In genomic region chr9:56502543-56502971, GRCm38 (mm10) we compare ENCODE assay signal across 8 mouse cellular contexts.
DNase-seq lines count a peak whose midpoint lies in the region; ATAC-seq lines count a peak whose summit lies in the region.

No protein-coding gene starts in this region.

- WGBS in kidney, embryonic 14.5 days, result 13% methylated on average over 8 of the region's 8 CpGs
- WGBS in embryonic facial prominence, embryonic 14.5 days, result 18% methylated on average over 8 of the region's 8 CpGs
- WGBS in heart, embryonic 15.5 days, result 29% methylated on average over 8 of the region's 8 CpGs
- WGBS in midbrain, embryonic 15.5 days, result 22% methylated on average over 8 of the region's 8 CpGs

- no peak for ATAC-seq in kidney, embryonic 14.5 days (ENCODE audit: low FRiP score, low TSS enrichment)
- ATAC-seq in embryonic facial prominence, embryonic 14.5 days (ENCODE audit: low read depth), result no peak
- no peak for ATAC-seq in heart, embryonic 15.5 days (replicated peaks; ENCODE audit: insufficient number of reproducible peaks, insufficient read depth, low FRiP score, low read depth)
- ATAC-seq in midbrain, embryonic 15.5 days (replicated peaks), result no peak

- H3K36me3 ChIP-seq in kidney, embryonic 14.5 days (ENCODE audit: control insufficient read depth, insufficient read depth, low read length), result no peaks in the 10 kb centered on the region
- no peaks in the 10 kb centered on the region for H3K36me3 ChIP-seq in embryonic facial prominence, embryonic 14.5 days (ENCODE audit: control insufficient read depth, insufficient read depth, low read length)
- H3K36me3 ChIP-seq in heart, embryonic 15.5 days, result no peaks in the 10 kb centered on the region
- no peaks in the 10 kb centered on the region for H3K36me3 ChIP-seq in midbrain, embryonic 15.5 days (replicated peaks)

- H3K4me3 ChIP-seq in kidney, embryonic 14.5 days (ENCODE audit: low read length), result no peak overlapping the region
- H3K4me3 ChIP-seq in embryonic facial prominence, embryonic 14.5 days (ENCODE audit: low read depth, low read length), result no peak overlapping the region
- H3K4me3 ChIP-seq in heart, embryonic 15.5 days, result no peak overlapping the region
- no peak overlapping the region for H3K4me3 ChIP-seq in midbrain, embryonic 15.5 days

- DNase-seq in kidney, adult 8-10 months, result no peak
- DNase-seq in embryonic facial prominence, embryonic 14.5 days (ENCODE audit: low spot score), result peak; percentile 83
- DNase-seq in frontal cortex, postnatal 14 days (ENCODE audit: low spot score in 2 of 2), result no peak
- DNase-seq in c-Kit-positive CD71-positive TER-119-positive erythroid progenitor cells, embryonic 14.5 days (ENCODE audit: low spot score), result no peak
- DNase-seq in MN1 (ENCODE audit: low spot score), result no peak

- H3K27ac ChIP-seq in kidney, embryonic 14.5 days (ENCODE audit: low read depth, low read length), result peak overlapping the region; percentile 53
- peak overlapping the region; percentile 36 for H3K27ac ChIP-seq in embryonic facial prominence, embryonic 14.5 days (replicated peaks; ENCODE audit: low read depth, low read length)
- H3K27ac ChIP-seq in heart, embryonic 15.5 days, result peak overlapping the region; percentile 100
- peak overlapping the region; percentile 59; the same call in 1 of the 2 replicates for H3K27ac ChIP-seq in midbrain, embryonic 15.5 days

- H3K4me2 ChIP-seq in kidney, embryonic 14.5 days (replicated peaks; ENCODE audit: low read depth, low read length), result peak overlapping the region; percentile 25
- H3K4me2 ChIP-seq in embryonic facial prominence, embryonic 14.5 days (ENCODE audit: low read depth, low read length), result peak overlapping the region; percentile 31
- H3K4me2 ChIP-seq in heart, embryonic 15.5 days, result peak overlapping the region; percentile 43
- peak overlapping the region; percentile 25 for H3K4me2 ChIP-seq in midbrain, embryonic 15.5 days

- H3K9ac ChIP-seq in kidney, embryonic 14.5 days (ENCODE audit: low read depth, low read length), result no peak overlapping the region
- H3K9ac ChIP-seq in embryonic facial prominence, embryonic 14.5 days (ENCODE audit: low read depth, low read length), result no peak overlapping the region
- H3K9ac ChIP-seq in heart, embryonic 15.5 days, result peak overlapping the region; percentile 12; the same call in 1 of the 2 replicates
- H3K9ac ChIP-seq in midbrain, embryonic 15.5 days, result no peak overlapping the region

- H3K4me1 ChIP-seq in kidney, embryonic 14.5 days (ENCODE audit: control insufficient read depth, insufficient read depth, low read length), result peaks cover 68% of the 10 kb centered on the region
- H3K4me1 ChIP-seq in embryonic facial prominence, embryonic 14.5 days (ENCODE audit: control insufficient read depth, insufficient read depth, low read length), result peaks cover 62% of the 10 kb centered on the region
- H3K4me1 ChIP-seq in heart, embryonic 15.5 days (replicated peaks), result peaks cover 84% of the 10 kb centered on the region
- peaks cover 48% of the 10 kb centered on the region for H3K4me1 ChIP-seq in midbrain, embryonic 15.5 days

- no peaks in the 10 kb centered on the region for H3K9me3 ChIP-seq in kidney, embryonic 14.5 days (ENCODE audit: control insufficient read depth, low read length)
- no peaks in the 10 kb centered on the region for H3K9me3 ChIP-seq in embryonic facial prominence, embryonic 14.5 days (ENCODE audit: control insufficient read depth, low read length)
- no peaks in the 10 kb centered on the region for H3K9me3 ChIP-seq in heart, embryonic 15.5 days (replicated peaks)
- H3K9me3 ChIP-seq in midbrain, embryonic 15.5 days, result no peaks in the 10 kb centered on the region

- H3K27me3 ChIP-seq in kidney, embryonic 14.5 days (ENCODE audit: control insufficient read depth, insufficient read depth, low read length), result no peaks in the 10 kb centered on the region
- no peaks in the 10 kb centered on the region for H3K27me3 ChIP-seq in embryonic facial prominence, embryonic 14.5 days (replicated peaks; ENCODE audit: control insufficient read depth, insufficient read depth, low read length)
- no peaks in the 10 kb centered on the region for H3K27me3 ChIP-seq in heart, embryonic 15.5 days
- H3K27me3 ChIP-seq in midbrain, embryonic 15.5 days (replicated peaks), result no peaks in the 10 kb centered on the region

Comparison
In these comparisons a context has a peak if more than half of its experiments do, and no peak if none do; other contexts are left out.
1. H3K27ac ChIP-seq: peak in every context shown above with its lines; median percentile 100 in heart, embryonic 15.5 days; 59 in midbrain, embryonic 15.5 days; 53 in kidney, embryonic 14.5 days; 36 in embryonic facial prominence, embryonic 14.5 days.